Mouse (Mus musculus) hindbrain, embryonic 15.5 days (tissue): ENCODE data around the gene Ip6k2. TPM values are rescaled to one million over a fixed set of nuclear protein-coding genes. Genes with fewer than 3 reads are reported as not detected.

Experiments
- ATAC-seq: fragments of 200-750 bp; cut with Nextera tagmentation; 2 replicates; pipeline ENCODE4 v1.8.0; 2017; ENCODE audit warnings: low read depth, moderate number of reproducible peaks, moderate TSS enrichment; ENCODE audit not compliant: low FRiP score
- H3K27ac ChIP-seq: fragments of 300-500 bp; sonication (generic); replicated peaks from 2 replicates; pipeline ENCODE4 v1.5.1; 2015; ENCODE audit warnings: mild to moderate bottlenecking, inconsistent platforms
- H3K27me3 ChIP-seq: fragments of 300-500 bp; sonication (generic); 2 replicates; pipeline ENCODE4 v1.6.1; 2015; ENCODE audit warnings: control low read depth, inconsistent platforms
- H3K36me3 ChIP-seq: fragments of 300-500 bp; sonication (generic); 2 replicates; pipeline ENCODE4 v1.6.1; 2015; ENCODE audit warnings: control low read depth, inconsistent platforms
- H3K4me1 ChIP-seq: fragments of 300-500 bp; sonication (generic); replicated peaks from 2 replicates; pipeline ENCODE4 v1.6.1; 2015; ENCODE audit warnings: control low read depth, inconsistent platforms
- H3K4me2 ChIP-seq: fragments of 300-500 bp; sonication (generic); 2 replicates; pipeline ENCODE4 v1.6.1; 2015; ENCODE audit warnings: moderate library complexity, mild to moderate bottlenecking, inconsistent platforms
- H3K4me3 ChIP-seq: fragments of 300-500 bp; sonication (generic); 2 replicates; pipeline ENCODE4 v1.5.1; 2015; ENCODE audit warnings: mild to moderate bottlenecking, inconsistent platforms
- H3K9ac ChIP-seq: fragments of 300-500 bp; sonication (generic); 2 replicates; pipeline ENCODE4 v1.6.1; 2015; ENCODE audit warnings: inconsistent platforms
- H3K9me3 ChIP-seq: fragments of 300-500 bp; sonication (generic); 2 replicates; pipeline ENCODE4 v1.6.1; 2016; ENCODE audit warnings: control low read depth, inconsistent platforms
- WGBS: fragments of 180-500 bp; shearing (Covaris S2); methylation state at CpG from one replicate; pipeline ENCODE4 v1.1.7; 2015; 5-methylcytosine and 5-hydroxymethylcytosine counted together
- polyA plus RNA-seq: library from polyadenylated mRNA; unstranded; fragments of >200 nt; fragmentation: Nextera tagmentation; extraction: Ambion mirVana; gene quantifications from 2 replicates; pipeline ENCODE4 v1.2.1, GENCODE M21; 2015

The Ip6k2 gene
- polyA plus RNA-seq: 180 and 206 TPM in 2 replicates

DNA sequence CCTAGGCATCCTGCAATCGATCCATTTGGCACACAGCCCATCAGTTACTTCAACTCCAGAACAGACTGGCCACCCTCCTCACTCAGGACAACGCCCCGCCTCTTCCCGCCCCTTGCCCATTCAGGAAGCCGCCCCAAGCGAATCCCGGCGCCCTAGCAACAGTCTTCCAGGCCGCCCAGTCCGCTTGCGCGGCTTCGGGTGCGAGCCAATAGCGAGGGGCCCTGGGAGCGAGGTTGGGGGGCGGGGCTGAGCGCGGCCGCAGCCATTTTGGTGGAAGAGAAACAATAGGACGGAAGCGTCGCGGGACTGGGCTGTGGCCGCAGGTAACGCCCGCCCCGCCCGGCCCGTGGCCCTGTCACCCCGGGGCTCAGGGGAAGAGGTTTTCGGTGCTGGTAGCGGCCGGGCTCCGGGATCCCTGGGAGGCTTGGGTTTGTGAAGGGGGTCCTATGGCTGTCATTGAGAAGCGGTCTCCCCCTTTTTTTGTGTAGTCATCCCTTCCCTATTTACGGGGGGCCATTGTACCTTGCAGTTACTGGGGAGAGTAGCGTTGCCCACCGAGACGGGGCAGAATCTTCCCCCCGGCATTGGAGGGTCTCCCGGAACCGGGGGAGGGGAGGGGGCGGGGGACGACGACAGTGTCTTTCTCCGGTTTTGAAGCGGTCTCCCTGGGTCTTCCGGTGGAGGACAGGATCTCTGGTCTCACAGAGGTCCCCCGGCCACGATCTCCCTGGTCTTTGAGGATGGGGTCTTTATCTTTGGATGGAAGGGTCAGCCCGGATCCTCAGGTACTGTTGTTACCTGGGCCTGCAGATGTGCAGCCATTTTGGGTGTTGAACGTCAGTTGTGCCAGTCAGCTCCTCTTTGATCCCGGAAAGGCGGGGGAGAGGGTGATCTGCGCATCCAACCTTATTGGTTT, at the start of gene Ip6k2:
TSS of gene Ip6k2 (plus strand) at position 249 of the 916 bp plus-strand sequence.
- no peaks in the 10 kb centered on the region for H3K36me3 ChIP-seq

DNA sequence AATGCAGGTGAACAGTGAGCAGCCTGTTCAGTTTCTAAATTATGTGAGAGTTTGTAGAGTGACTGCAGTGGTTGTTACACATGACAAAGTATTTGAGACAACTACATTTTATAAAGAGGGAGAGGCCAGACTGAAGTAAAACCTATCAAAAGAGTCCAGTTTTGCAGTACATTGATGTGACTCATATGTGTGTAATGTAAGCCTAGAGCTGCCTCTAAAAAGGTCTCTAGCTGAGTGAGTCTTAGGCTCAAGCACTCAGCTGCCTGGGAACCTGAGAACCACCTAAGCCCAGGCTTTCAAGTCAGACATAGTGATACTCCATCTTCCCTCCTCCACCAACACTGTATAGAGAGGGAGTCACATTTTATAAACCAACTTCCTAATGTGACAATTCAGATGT, 49.0 kb upstream of the Ip6k2 start:
- H3K36me3 ChIP-seq: peaks cover 34% of the 10 kb centered on the region
- H3K9ac ChIP-seq: no peak overlapping the region
- no peaks in the 10 kb centered on the region for H3K27me3 ChIP-seq
- no peak overlapping the region for H3K4me2 ChIP-seq
- H3K9me3 ChIP-seq: no peaks in the 10 kb centered on the region
- no peak overlapping the region for H3K4me3 ChIP-seq
- ATAC-seq: no peak
- H3K27ac ChIP-seq: no peak overlapping the region
- H3K4me1 ChIP-seq: no peaks in the 10 kb centered on the region

More for the DNA sequence above, at the start of gene Ip6k2:
- peak within 1 kb of the TSS; percentile 79 for H3K4me2 ChIP-seq
- peak; percentile 98 for ATAC-seq
- H3K4me3 ChIP-seq: peak within 1 kb of the TSS; percentile 69
- no peaks in the 10 kb centered on the region for H3K27me3 ChIP-seq
- peak within 1 kb of the TSS; percentile 95 for H3K27ac ChIP-seq
- H3K4me1 ChIP-seq: peaks cover 52% of the 10 kb centered on the region
- under 1% methylated on average over 55 of the region's 56 CpGs for WGBS
- H3K9me3 ChIP-seq: no peaks in the 10 kb centered on the region
- peak within 1 kb of the TSS; percentile 89 for H3K9ac ChIP-seq

DNA sequence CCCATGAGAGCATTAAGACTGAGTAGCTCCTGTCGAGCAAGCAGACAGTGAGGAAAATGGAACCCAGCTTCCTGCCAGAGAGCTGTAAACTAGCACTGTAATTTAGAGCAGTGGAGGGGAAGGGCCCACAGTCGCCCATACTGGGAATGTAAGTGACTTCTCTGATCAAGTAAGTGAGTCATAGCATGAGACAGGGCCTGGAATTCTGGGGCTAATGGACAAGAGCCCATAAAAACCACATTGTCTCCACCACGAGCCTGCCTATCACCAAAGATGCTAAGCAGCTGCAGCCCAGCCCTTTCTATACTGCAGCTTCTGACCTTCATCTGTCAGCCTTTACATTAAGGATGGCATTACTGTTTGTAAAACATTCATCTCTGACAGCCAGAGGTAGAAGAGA, 44.4 kb upstream of the Ip6k2 start:
- Histone ChIP-seq H3K27ac (no peak overlapping the region), H3K36me3 (peaks cover 53% of the 10 kb centered on the region), H3K4me3 (no peak overlapping the region), H3K4me1 (no peaks in the 10 kb centered on the region), H3K9ac (no peak overlapping the region), H3K27me3 (no peaks in the 10 kb centered on the region), H3K4me2 (no peak overlapping the region), H3K9me3 (no peaks in the 10 kb centered on the region)
- ATAC-seq: no peak
- WGBS: 56% methylated on average over 3 of the region's 3 CpGs

- Histone ChIP-seq H3K4me1 (no peaks in the 10 kb centered on the region), H3K27me3 (no peaks in the 10 kb centered on the region), H3K4me3 (no peak overlapping the region), H3K9me3 (no peaks in the 10 kb centered on the region), H3K27ac (no peak overlapping the region), H3K9ac (no peak overlapping the region), H3K36me3 (peaks cover 52% of the 10 kb centered on the region), H3K4me2 (no peak overlapping the region)
- ATAC-seq: no peak
- 91% methylated on average over 1 of the region's 1 CpGs for WGBS
These were observed 43.5 kb upstream of the Ip6k2 start for GRCm38 (mm10) chr9:108740062-108740461.

- Histone ChIP-seq H3K27me3 (no peaks in the 10 kb centered on the region), H3K27ac (no peak overlapping the region), H3K36me3 (peaks cover 61% of the 10 kb centered on the region), H3K9me3 (no peaks in the 10 kb centered on the region), H3K4me3 (no peak overlapping the region), H3K4me1 (no peaks in the 10 kb centered on the region), H3K9ac (no peak overlapping the region), H3K4me2 (no peak overlapping the region)
- ATAC-seq: no peak
- WGBS: 90% methylated on average over 9 of the region's 9 CpGs
These were observed 41.5 kb upstream of the Ip6k2 start for GRCm38 (mm10) chr9:108742048-108742447.

GRCm38 (mm10) chr9:108746876-108747499, 36.6 kb upstream of the Ip6k2 start:
- Histone ChIP-seq H3K27ac (no peak overlapping the region), H3K9me3 (no peaks in the 10 kb centered on the region), H3K4me2 (no peak overlapping the region), H3K27me3 (no peaks in the 10 kb centered on the region), H3K36me3 (peaks cover 66% of the 10 kb centered on the region), H3K4me1 (no peaks in the 10 kb centered on the region), H3K4me3 (no peak overlapping the region), H3K9ac (no peak overlapping the region)
- 90% methylated on average over 14 of the region's 14 CpGs for WGBS
- ATAC-seq: no peak

DNA sequence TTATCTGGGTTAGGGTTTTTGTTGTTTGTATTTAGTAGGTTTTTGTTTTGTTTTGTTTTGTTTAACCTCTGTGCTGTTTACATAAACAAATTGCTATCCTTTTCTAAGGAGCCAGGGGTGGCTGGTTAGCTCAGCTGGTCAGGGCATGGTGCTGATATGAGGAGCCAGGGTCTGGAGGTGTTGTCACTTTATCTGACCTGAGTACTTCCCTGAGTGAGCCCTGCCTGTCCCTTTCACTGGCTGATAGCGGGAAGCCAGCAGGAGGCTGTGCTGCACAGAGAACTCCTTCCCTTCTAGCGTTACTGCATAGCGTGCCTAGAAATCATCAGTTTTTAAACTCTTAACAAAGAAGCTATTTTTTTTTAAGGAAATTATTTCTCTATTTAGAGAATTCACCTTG, 35.9 kb upstream of the Ip6k2 start:
- Histone ChIP-seq H3K4me1 (no peaks in the 10 kb centered on the region), H3K36me3 (peaks cover 59% of the 10 kb centered on the region), H3K9me3 (no peaks in the 10 kb centered on the region), H3K9ac (no peak overlapping the region), H3K4me3 (no peak overlapping the region), H3K4me2 (no peak overlapping the region), H3K27ac (no peak overlapping the region), H3K27me3 (no peaks in the 10 kb centered on the region)
- no peak for ATAC-seq
- WGBS: 80% methylated on average over 3 of the region's 3 CpGs

DNA sequence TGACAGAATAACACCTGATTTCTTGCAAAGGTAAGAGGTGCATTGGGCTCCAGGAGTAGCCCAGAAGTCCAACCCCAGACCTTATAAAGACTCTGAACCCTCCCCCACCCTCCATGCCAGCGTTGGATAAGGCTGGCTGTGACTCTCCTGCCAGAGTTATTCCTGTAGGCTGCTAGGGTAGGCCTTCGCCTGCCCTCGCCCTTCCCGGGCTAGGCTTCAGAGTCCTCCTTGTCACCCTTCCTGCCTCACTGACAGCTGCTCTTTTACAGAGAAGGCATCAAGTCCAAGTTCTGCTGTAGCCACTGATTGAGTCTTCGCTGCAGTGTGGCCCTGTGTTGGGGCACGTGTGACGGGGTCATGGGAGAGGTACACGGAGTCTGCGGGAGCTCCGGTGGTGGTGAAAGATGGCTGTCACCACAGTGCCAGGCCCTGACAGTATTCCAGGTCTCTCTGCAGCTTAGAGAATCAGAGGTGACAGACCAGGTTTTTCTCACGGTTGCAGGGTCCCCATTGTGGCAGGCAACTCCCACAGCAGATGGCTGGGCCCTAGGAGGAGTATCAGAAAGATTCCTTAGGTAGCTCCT, 34.9 kb upstream of the Ip6k2 start:
- Histone ChIP-seq H3K27me3 (no peaks in the 10 kb centered on the region), H3K4me3 (no peak overlapping the region), H3K4me2 (no peak overlapping the region), H3K4me1 (no peaks in the 10 kb centered on the region), H3K27ac (no peak overlapping the region), H3K9me3 (no peaks in the 10 kb centered on the region), H3K9ac (no peak overlapping the region), H3K36me3 (peaks cover 50% of the 10 kb centered on the region)
- WGBS: 81% methylated on average over 11 of the region's 11 CpGs
- no peak for ATAC-seq

- Histone ChIP-seq H3K4me2 (no peak overlapping the region), H3K4me1 (no peaks in the 10 kb centered on the region), H3K9ac (no peak overlapping the region), H3K9me3 (no peaks in the 10 kb centered on the region), H3K4me3 (no peak overlapping the region), H3K27ac (no peak overlapping the region), H3K36me3 (peaks cover 32% of the 10 kb centered on the region), H3K27me3 (no peaks in the 10 kb centered on the region)
- no peak for ATAC-seq
- WGBS: 89% methylated on average over 11 of the region's 11 CpGs
These were observed 33.0 kb upstream of the Ip6k2 start for GRCm38 (mm10) chr9:108750616-108751015.

GRCm38 (mm10) chr9:108752142-108752920, 31.3 kb upstream of the Ip6k2 start:
- WGBS: 90% methylated on average over 11 of the region's 11 CpGs
- H3K4me2 ChIP-seq: no peak overlapping the region
- H3K4me1 ChIP-seq: no peaks in the 10 kb centered on the region
- peaks cover 15% of the 10 kb centered on the region for H3K36me3 ChIP-seq
- H3K27me3 ChIP-seq: no peaks in the 10 kb centered on the region
- H3K9ac ChIP-seq: no peak overlapping the region
- H3K9me3 ChIP-seq: no peaks in the 10 kb centered on the region
- ATAC-seq: no peak
- H3K4me3 ChIP-seq: no peak overlapping the region
- no peak overlapping the region for H3K27ac ChIP-seq

GRCm38 (mm10) chr9:108753326-108753725, 30.3 kb upstream of the Ip6k2 start:
- ATAC-seq: no peak
- WGBS: 65% methylated on average over 9 of the region's 9 CpGs

More at GRCm38 (mm10) chr9:108753326-108753725, 30.3 kb upstream of the Ip6k2 start:
- H3K4me2 ChIP-seq: no peak overlapping the region
- peaks cover 5% of the 10 kb centered on the region for H3K36me3 ChIP-seq
- no peak overlapping the region for H3K9ac ChIP-seq
- no peaks in the 10 kb centered on the region for H3K27me3 ChIP-seq
- no peaks in the 10 kb centered on the region for H3K9me3 ChIP-seq
- no peaks in the 10 kb centered on the region for H3K4me1 ChIP-seq
- H3K4me3 ChIP-seq: no peak overlapping the region
- H3K27ac ChIP-seq: no peak overlapping the region
